Mouse (Mus musculus): ENCODE results near the gene Acsl5. TPM values are rescaled to one million over a fixed set of nuclear protein-coding genes. Genes with fewer than 3 reads are reported as not detected.
A peak's percentile ranks its signal among the peaks of the same experiment; 100 is the strongest.

Acsl5 gene
- polyA plus RNA-seq, 1 experiment from 2014 or later: 116 TPM

- no peak for ATAC-seq (ENCODE audit: low read depth)
- Histone ChIP-seq H3K27me3 (no peaks in the 10 kb centered on the region), H3K4me1 (replicated peaks) (0 out of 2 replicates have a peak, but pooled peaks cover 5% of the 10 kb centered on the region), H3K27ac (no peak overlapping the region), H3K36me3 (peaks cover 50% of the 10 kb centered on the region), H3K9ac (no peak overlapping the region), H3K4me2 (no peak overlapping the region), H3K9me3 (replicated peaks) (no peaks in the 10 kb centered on the region), H3K4me3 (replicated peaks) (no peak overlapping the region)
- DNase-seq: no peak
- WGBS (ENCODE audit: insufficient replicate concordance): 76% methylated on average over 5 of the region's 5 CpGs
Observed at GRCm38 (mm10) chr19:55331776-55332175, 80.0 kb downstream of the Acsl5 start.

- H3K9ac ChIP-seq: no peak overlapping the region
- H3K27me3 ChIP-seq: no peaks in the 10 kb centered on the region
- no peak overlapping the region for H3K4me2 ChIP-seq
- H3K36me3 ChIP-seq: peaks cover 53% of the 10 kb centered on the region
- H3K4me1 ChIP-seq (replicated peaks): 0 out of 2 replicates have a peak, but pooled peaks cover under 1% of the 10 kb centered on the region
- WGBS (ENCODE audit: insufficient replicate concordance): 87% methylated on average over 8 of the region's 8 CpGs
- ATAC-seq (ENCODE audit: low read depth) (peak; percentile 78), DNase-seq (peak; percentile 49)
- H3K27ac ChIP-seq: no peak overlapping the region
- no peak overlapping the region for H3K4me3 ChIP-seq (replicated peaks)
- no peaks in the 10 kb centered on the region for H3K9me3 ChIP-seq (replicated peaks)
Observed at GRCm38 (mm10) chr19:55332641-55333268, 81.0 kb downstream of the Acsl5 start.

GRCm38 (mm10) chr19:55335881-55336280 is 84.1 kb downstream of the Acsl5 start:
- DNase-seq: no peak

GRCm38 (mm10) chr19:55336441-55336840 is 84.7 kb downstream of the Acsl5 start:
- no peak for DNase-seq
- Histone ChIP-seq H3K9me3 (replicated peaks) (no peaks in the 10 kb centered on the region), H3K4me3 (replicated peaks) (no peak overlapping the region), H3K36me3 (peaks cover 16% of the 10 kb centered on the region; the same call in 1 of the 2 replicates), H3K27ac (no peak overlapping the region), H3K27me3 (no peaks in the 10 kb centered on the region), H3K9ac (no peak overlapping the region), H3K4me2 (no peak overlapping the region), H3K4me1 (replicated peaks) (peaks cover 13% of the 10 kb centered on the region)
- no peak for ATAC-seq (ENCODE audit: low read depth)
- WGBS (ENCODE audit: insufficient replicate concordance): 83% methylated on average over 12 of the region's 12 CpGs

More at GRCm38 (mm10) chr19:55335881-55336280, 84.1 kb downstream of the Acsl5 start:
- WGBS (ENCODE audit: insufficient replicate concordance): 85% methylated on average over 1 of the region's 1 CpGs
- Histone ChIP-seq H3K27ac (no peak overlapping the region), H3K4me3 (replicated peaks) (no peak overlapping the region), H3K4me2 (no peak overlapping the region), H3K9ac (no peak overlapping the region), H3K27me3 (no peaks in the 10 kb centered on the region), H3K4me1 (replicated peaks) (peaks cover 10% of the 10 kb centered on the region), H3K9me3 (replicated peaks) (no peaks in the 10 kb centered on the region), H3K36me3 (peaks cover 22% of the 10 kb centered on the region)
- ATAC-seq (ENCODE audit: low read depth): no peak

- H3K9me3 ChIP-seq (replicated peaks): no peaks in the 10 kb centered on the region
- no peak overlapping the region for H3K4me3 ChIP-seq (replicated peaks)
- H3K27ac ChIP-seq: no peak overlapping the region
- no peaks in the 10 kb centered on the region for H3K27me3 ChIP-seq
- no peak overlapping the region for H3K4me2 ChIP-seq
- H3K9ac ChIP-seq: no peak overlapping the region
- H3K36me3 ChIP-seq: peaks cover 16% of the 10 kb centered on the region; the same call in 1 of the 2 replicates
- DNase-seq (no peak), ATAC-seq (ENCODE audit: low read depth) (no peak)
- WGBS (ENCODE audit: insufficient replicate concordance): 83% methylated on average over 9 of the region's 9 CpGs
- H3K4me1 ChIP-seq (replicated peaks): peaks cover 19% of the 10 kb centered on the region
Observed at GRCm38 (mm10) chr19:55337066-55337465, 85.3 kb downstream of the Acsl5 start.

GRCm38 (mm10) chr19:55337664-55338063 is 85.9 kb downstream of the Acsl5 start:
- Histone ChIP-seq H3K4me3 (replicated peaks) (no peak overlapping the region), H3K4me1 (replicated peaks) (peaks cover 23% of the 10 kb centered on the region), H3K36me3 (peaks cover 16% of the 10 kb centered on the region; the same call in 1 of the 2 replicates), H3K27ac (no peak overlapping the region), H3K9me3 (replicated peaks) (no peaks in the 10 kb centered on the region), H3K4me2 (no peak overlapping the region), H3K27me3 (no peaks in the 10 kb centered on the region), H3K9ac (no peak overlapping the region)
- ATAC-seq (ENCODE audit: low read depth): no peak
- no peak for DNase-seq
- 86% methylated on average over 10 of the region's 10 CpGs for WGBS (ENCODE audit: insufficient replicate concordance)

- H3K9ac ChIP-seq: no peak overlapping the region
- ATAC-seq (ENCODE audit: low read depth) (no peak), DNase-seq (no peak)
- H3K9me3 ChIP-seq (replicated peaks): no peaks in the 10 kb centered on the region
- no peak overlapping the region for H3K4me2 ChIP-seq
- no peak overlapping the region for H3K4me3 ChIP-seq (replicated peaks)
- H3K27ac ChIP-seq: no peak overlapping the region
- WGBS (ENCODE audit: insufficient replicate concordance): 85% methylated on average over 6 of the region's 6 CpGs
- peaks cover 16% of the 10 kb centered on the region; the same call in 1 of the 2 replicates for H3K36me3 ChIP-seq
- H3K4me1 ChIP-seq (replicated peaks): peaks cover 23% of the 10 kb centered on the region
- no peaks in the 10 kb centered on the region for H3K27me3 ChIP-seq
Observed at GRCm38 (mm10) chr19:55340521-55340920, 88.8 kb downstream of the Acsl5 start.

- H3K9me3 ChIP-seq (replicated peaks): no peaks in the 10 kb centered on the region
- no peak overlapping the region for H3K9ac ChIP-seq
- peaks cover 16% of the 10 kb centered on the region; the same call in 1 of the 2 replicates for H3K36me3 ChIP-seq
- ATAC-seq (ENCODE audit: low read depth): no peak
- WGBS (ENCODE audit: insufficient replicate concordance): 44% methylated on average over 3 of the region's 3 CpGs
- no peak overlapping the region for H3K4me3 ChIP-seq (replicated peaks)
- DNase-seq: no peak
- H3K27ac ChIP-seq: no peak overlapping the region; the same call in 1 of the 2 replicates
- H3K4me1 ChIP-seq (replicated peaks): peaks cover 23% of the 10 kb centered on the region
- H3K4me2 ChIP-seq: no peak overlapping the region
- no peaks in the 10 kb centered on the region for H3K27me3 ChIP-seq
Observed at GRCm38 (mm10) chr19:55341377-55341776, 89.6 kb downstream of the Acsl5 start.

- Histone ChIP-seq H3K9me3 (replicated peaks) (no peaks in the 10 kb centered on the region), H3K27me3 (no peaks in the 10 kb centered on the region), H3K4me3 (replicated peaks) (no peak overlapping the region), H3K9ac (no peak overlapping the region), H3K27ac (no peak overlapping the region), H3K4me2 (no peak overlapping the region), H3K4me1 (replicated peaks) (peaks cover 24% of the 10 kb centered on the region), H3K36me3 (peaks cover 8% of the 10 kb centered on the region; the same call in 1 of the 2 replicates)
- 85% methylated on average over 7 of the region's 7 CpGs for WGBS (ENCODE audit: insufficient replicate concordance)
- no peak for ATAC-seq (ENCODE audit: low read depth)
- DNase-seq: no peak
Observed at GRCm38 (mm10) chr19:55342423-55342822, 90.7 kb downstream of the Acsl5 start.

- Histone ChIP-seq H3K4me1 (replicated peaks) (peaks cover 32% of the 10 kb centered on the region), H3K9ac (no peak overlapping the region), H3K4me2 (no peak overlapping the region), H3K27me3 (no peaks in the 10 kb centered on the region), H3K36me3 (peaks cover 8% of the 10 kb centered on the region; the same call in 1 of the 2 replicates), H3K27ac (no peak overlapping the region), H3K9me3 (replicated peaks) (no peaks in the 10 kb centered on the region), H3K4me3 (replicated peaks) (no peak overlapping the region)
- DNase-seq (no peak), ATAC-seq (ENCODE audit: low read depth) (no peak)
- 77% methylated on average over 9 of the region's 9 CpGs for WGBS (ENCODE audit: insufficient replicate concordance)
Observed at GRCm38 (mm10) chr19:55343274-55343673, 91.5 kb downstream of the Acsl5 start.

All from liver, embryonic 13.5 days (tissue).